Mouse (Mus musculus): ENCODE results near the gene Crybg2. TPM values are rescaled to one million over a fixed set of nuclear protein-coding genes. Genes with fewer than 3 reads are reported as not detected.

The Crybg2 gene
- total RNA-seq, 2 experiments from 2014 or later = 2.7 to 3.0 TPM

DNA sequence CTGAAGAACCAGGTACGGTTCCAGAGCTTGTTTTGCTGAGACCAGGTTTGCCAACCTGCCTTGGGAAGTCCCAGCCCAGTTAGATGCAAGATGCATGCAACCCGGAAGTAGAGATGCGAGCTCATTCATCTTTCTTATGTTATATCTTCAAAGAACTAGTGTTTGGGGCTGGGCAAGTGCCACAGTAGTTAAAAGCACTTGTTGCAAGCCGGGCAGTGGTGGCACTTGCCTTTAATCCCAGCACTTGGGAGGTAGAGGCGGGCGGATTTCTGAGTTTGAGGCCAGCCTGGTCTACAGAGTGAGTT lies 30.6 kb downstream of the Crybg2 start:
- TF ChIP-seq CTCF (conservative IDR thresholded peaks at IDR 0.05) = no peak
- DNase-seq (ENCODE audit: low spot score in 2 of 2) = no peak

DNA sequence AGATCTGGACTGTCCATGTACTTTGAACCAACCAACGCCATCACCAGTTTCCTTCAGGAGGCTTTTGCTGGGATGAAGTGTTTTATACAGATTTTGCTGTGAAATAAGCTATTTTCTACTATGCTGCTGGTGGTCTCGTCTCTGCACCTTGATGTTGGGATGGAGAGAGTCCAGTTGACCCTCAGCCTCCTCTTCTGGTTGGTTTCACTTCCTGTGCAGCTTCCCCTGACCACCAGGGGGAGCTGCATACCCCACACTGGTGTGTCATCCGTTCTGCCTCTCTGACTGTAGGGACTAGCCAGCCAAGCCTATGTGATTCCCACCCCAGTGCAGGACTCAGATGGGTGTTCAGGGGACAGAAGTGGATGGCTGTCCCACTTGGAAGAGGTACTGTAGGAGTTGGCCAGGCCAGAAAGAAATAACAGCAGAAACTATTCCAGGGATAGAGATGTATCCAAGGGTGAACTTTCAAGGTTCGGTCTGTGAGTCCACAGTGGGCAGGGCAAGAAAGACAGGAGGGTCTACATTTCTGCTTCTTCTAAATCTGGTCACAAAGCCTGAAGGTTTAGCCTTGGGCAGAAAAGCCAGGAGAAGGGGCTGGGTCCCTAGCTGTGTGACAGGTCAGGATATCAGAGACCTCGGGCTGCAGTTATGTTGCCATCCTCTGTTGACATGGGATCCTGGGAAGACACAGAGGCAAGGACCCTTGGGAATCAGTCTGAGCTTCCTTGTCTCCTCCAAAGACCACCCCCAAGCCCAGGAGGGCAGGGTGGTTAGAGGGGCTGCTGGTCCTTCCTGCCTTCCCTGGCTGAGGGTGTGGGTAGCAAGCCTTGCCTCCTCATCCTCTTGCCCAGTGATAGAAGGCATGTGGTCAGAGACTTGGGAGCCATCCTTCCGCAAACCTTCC lies 32.0 kb downstream of the Crybg2 start:
- TF ChIP-seq CTCF (conservative IDR thresholded peaks at IDR 0.05) = peak; percentile 85
- no peak overlapping the region for H3K4me3 ChIP-seq
- H3K27ac ChIP-seq = no peak overlapping the region
- DNase-seq (ENCODE audit: low spot score in 2 of 2) = peak in 1 of 2 experiments; percentile 51

More for the DNA sequence above, 30.6 kb downstream of the Crybg2 start:
- Histone ChIP-seq H3K4me3 (no peak overlapping the region), H3K27ac (no peak overlapping the region)

DNA sequence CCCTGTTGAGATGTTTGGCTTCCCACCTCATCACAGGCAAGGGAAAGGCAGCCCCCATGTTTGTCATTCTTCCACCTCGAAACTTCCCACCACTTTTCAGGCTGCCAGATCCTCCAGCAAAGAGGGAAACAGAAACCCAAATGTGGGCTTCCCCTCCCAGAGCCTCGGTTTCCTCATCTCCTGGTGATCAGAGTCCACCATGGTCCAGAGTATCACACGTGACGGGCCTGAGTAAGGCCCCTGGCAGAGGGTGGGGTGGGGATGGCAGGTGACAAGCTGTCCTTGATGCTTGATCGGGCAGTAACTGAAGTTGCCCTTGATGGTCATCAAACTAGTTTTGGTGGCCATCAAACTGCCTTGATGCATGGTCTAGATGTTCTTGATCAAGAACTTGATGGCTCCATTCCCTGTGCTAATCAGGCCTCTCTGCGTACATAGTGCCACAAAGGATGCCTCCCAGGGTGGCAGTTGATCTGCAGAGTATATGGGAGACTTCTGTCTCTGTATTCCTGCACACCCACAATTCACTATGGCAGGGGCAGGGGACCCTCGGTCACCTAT lies 33.5 kb downstream of the Crybg2 start:
- no peak for TF ChIP-seq CTCF (conservative IDR thresholded peaks at IDR 0.05)
- DNase-seq (ENCODE audit: low spot score in 2 of 2) = no peak
- H3K27ac ChIP-seq = no peak overlapping the region
- no peak overlapping the region for H3K4me3 ChIP-seq

DNA sequence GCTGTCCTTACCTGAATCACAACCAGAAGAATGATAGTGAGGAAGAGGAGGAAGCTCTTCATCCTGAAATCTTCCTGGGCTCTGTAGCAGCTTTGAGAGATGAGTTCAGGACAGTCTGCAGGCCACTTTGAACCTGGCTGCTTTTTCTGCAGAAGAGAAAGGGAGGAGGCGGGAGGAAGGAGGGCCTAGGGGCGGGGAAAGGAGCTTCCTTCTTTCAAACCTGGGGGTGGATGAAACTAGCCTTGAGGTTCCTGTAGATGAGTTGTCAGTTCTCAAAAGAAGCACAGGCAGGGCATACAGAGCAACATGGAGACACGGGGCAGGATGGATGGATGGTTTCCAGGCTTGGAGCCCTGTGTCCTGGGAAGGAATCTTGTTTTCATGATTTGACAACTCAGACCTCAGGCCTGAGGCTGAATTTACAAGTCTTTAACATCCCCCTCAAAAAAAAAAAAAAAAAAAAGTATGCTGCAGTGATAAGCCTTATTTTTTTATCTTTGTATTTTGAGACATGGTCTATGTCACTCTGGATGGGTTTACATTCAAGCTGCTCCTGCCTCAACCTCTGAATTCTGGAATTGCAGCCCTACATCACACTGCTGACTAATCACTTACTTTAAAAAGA lies 34.4 kb downstream of the Crybg2 start, which contains the start of gene Cd52:
Cd52 (minus strand) TSS at position 160 of the 625 bp plus-strand sequence.
- Histone ChIP-seq H3K27ac (no peak within 1 kb of the TSS), H3K4me3 (no peak within 1 kb of the TSS)
- no peak for DNase-seq (ENCODE audit: low spot score in 2 of 2)
- no peak for TF ChIP-seq CTCF (conservative IDR thresholded peaks at IDR 0.05)

DNA sequence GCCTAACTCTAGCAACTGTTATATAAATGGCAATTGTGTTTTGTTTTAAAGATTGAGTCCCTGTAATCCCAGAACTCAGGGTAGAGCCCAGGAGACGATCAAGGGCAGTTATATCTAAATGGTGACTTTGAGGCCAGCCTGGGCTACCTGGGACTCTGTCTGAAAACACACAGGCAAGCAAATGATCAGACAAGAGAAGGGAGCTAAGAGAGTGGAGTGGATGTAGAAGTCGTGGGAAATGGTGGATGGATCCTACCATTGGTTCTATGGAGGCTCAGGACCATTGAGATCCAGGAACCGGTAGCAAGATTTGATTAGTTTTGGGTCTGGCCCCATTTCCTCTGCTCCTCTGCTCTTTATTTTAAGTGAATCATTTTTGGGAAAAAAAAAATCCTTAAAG lies 35.5 kb downstream of the Crybg2 start:
- TF ChIP-seq CTCF (conservative IDR thresholded peaks at IDR 0.05) = no peak
- Histone ChIP-seq H3K27ac (no peak overlapping the region), H3K4me3 (no peak overlapping the region)
- no peak for DNase-seq (ENCODE audit: low spot score in 2 of 2)

DNA sequence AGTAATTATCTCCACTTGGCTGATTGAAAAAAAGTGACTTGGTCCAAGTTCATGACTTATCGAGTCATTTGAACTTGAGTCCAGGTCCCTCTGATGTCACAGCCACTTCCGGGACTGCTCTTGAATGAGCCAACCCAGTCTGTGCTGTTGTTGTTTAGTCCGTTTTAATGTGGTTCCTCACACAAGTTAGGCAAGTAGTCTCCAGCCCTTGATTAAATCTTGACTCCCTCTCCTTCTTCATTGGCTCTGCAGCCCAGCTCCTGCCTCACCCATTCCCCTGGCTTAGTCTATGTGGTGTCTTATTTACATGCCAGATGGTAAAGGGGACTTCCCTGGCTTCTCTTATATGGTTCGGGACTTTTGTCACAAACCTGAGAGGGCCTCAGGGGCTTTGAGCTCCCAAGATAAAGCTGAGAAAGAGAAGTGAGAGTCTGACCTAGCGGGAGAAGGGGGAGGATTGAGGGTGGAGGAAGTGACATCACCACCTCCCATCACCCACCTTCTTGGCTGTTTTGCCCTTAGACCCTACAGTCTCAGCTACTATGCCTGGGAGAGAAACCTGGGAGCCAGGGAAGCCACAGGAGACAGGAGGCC lies 36.5 kb downstream of the Crybg2 start:
- DNase-seq (ENCODE audit: low spot score in 2 of 2) = no peak
- Histone ChIP-seq H3K4me3 (no peak overlapping the region), H3K27ac (no peak overlapping the region)
- TF ChIP-seq CTCF (conservative IDR thresholded peaks at IDR 0.05) = no peak

DNA sequence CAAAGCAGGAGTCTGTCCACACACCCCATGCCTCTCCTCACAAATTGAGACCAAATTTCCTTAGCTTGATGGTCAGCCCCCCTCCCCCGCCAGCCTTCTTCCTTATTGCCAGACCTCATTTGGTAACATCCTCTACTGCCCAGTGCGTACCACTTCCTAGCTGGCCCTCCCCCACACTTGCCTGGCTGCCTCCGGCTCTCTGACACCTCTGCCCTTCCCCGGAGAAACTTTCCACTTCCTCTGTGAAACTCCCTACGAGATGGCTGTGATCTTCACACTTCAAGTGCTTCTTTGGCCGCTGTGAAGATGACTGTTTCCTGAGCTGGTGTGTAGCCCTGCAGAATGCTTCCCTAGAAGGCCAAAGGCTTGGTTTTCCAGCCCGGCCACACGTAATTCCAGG lies 38.0 kb downstream of the Crybg2 start:
- TF ChIP-seq CTCF (conservative IDR thresholded peaks at IDR 0.05) = no peak
- Histone ChIP-seq H3K27ac (no peak overlapping the region), H3K4me3 (no peak overlapping the region)
- DNase-seq (ENCODE audit: low spot score in 2 of 2) = no peak

DNA sequence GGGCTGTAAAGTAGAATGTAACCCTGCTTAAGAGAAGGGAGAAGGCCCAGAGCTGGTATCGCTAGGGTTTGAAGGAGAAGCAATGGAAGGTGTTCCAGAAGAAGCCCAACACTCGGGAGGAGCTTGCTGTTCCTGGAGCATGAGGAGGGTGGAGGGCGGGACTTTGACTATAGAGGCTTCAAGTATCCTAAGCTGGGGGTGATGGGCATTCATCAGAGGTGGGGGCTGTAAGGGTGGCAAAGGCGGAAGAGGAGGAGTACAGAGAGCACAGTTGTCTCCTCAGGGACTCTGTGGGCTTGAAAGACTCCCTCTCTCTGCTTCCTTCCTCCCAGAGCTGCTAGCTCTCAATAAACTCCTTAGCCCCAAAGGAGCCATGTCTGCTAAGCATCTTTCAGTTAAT lies 39.6 kb downstream of the Crybg2 start:
- DNase-seq (ENCODE audit: low spot score in 2 of 2) = no peak
- no peak overlapping the region for H3K27ac ChIP-seq
- TF ChIP-seq CTCF (conservative IDR thresholded peaks at IDR 0.05) = no peak
- no peak overlapping the region for H3K4me3 ChIP-seq

DNA sequence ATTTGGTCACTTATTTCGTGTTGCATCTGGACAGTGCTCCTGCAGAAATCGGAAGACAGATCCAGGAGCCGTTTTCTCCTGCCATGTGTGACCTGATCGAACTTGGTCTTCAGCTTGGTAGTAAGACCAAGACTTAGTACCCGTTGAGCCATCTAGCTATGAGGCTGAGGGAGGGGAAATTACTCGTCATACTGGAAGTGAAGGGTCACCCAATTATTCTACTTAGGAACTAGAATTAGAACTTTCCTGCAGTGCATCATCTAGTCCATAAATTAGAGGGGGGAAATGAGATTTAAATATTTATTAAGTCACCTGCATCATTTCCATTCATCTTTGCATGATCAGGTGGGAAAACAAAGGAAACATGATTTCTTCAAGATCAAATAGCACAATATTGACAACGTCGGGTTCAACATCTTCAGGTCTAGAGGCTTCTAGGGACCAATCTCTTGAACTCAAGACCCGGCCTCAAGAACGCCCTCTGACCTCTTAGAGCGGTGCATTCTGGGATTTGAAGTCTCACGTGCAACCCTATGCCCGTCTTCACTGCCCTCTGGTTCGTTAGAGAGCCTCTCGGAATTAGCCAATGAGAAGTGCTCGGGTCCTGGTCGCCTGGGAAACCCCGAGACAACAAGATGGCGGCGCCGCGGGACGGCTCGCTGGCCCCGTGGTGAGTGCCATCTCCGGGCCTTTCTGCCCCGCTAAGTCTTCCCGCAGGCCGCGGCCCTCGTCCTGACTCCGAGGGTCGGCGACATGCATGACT lies 41.5 kb downstream of the Crybg2 start, which contains the start of gene Ubxn11:
Ubxn11 (plus strand) TSS at position 592 of the 763 bp plus-strand sequence.
- Histone ChIP-seq H3K4me3 (peak within 1 kb of the TSS; percentile 82), H3K27ac (peak within 1 kb of the TSS; percentile 84)
- no peak for TF ChIP-seq CTCF (conservative IDR thresholded peaks at IDR 0.05)
- peak; percentile 87 to 94 for DNase-seq (ENCODE audit: low spot score in 2 of 2)

DNA sequence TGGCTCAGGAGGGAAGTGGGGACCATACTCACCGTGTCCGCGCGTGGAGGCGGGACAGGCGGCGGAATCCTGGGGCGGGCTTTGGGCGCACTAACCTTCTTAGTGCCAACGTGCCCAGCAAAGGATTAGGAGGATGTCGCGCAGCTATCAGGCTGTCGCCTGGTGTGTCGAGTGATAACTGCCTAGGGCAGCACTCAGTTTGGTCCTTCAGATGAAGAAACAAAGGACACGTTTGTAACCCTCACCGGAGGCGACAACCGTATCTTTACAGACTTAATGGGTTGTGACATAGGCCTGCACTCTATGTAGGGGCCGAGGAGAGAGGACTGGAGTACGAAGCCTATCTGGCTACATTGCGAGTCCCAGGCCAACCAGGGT lies 42.1 kb downstream of the Crybg2 start:
- Histone ChIP-seq H3K4me3 (peak overlapping the region; percentile 82), H3K27ac (peak overlapping the region; percentile 84)
- TF ChIP-seq CTCF (conservative IDR thresholded peaks at IDR 0.05) = no peak
- DNase-seq (ENCODE audit: low spot score in 2 of 2) = no peak

DNA sequence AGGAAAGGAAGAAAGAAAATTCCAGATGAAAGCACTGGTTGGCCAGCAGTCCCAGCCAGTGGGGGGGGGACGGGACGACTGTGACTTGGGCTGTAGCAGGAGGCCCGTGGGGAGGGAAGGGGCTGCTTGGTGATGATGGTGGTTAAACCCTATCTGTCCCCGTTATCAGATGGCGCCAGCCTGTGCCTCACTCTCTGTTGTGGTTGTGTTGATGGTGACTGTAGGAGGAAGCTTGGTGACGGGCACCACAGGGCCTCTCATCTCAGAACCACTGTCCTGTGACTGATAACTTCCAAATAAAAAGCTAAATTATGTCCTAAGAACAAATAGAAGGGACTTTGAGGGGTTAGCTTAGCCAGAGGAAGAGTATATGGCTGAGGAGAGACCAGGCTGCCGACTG lies 45.5 kb downstream of the Crybg2 start:
- Histone ChIP-seq H3K27ac (no peak overlapping the region), H3K4me3 (no peak overlapping the region)
- no peak for DNase-seq (ENCODE audit: low spot score in 2 of 2)
- TF ChIP-seq CTCF (conservative IDR thresholded peaks at IDR 0.05) = no peak

DNA sequence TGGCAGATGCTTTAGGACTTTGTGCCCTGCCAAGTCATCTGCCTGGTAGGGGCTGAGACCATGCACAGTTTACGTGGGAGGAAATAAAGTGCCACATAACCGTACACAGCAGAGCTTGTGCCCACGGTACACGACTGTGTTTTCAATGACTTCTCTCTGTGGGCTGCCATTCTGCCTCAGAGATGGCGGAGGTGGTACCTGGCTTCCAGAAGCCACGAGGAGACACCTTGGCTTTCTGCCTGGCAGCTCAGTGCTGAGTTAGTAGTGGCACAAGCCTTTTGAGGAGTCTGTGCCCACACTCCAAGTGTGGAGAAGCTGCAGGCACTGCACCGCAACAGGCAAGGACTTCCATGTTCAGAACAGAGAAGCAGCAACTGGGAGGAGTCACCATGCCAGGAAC lies 47.1 kb downstream of the Crybg2 start:
- H3K27ac ChIP-seq = peak overlapping the region; percentile 87
- peak in 1 of 2 experiments; percentile 61 for DNase-seq (ENCODE audit: low spot score in 2 of 2)
- no peak for TF ChIP-seq CTCF (conservative IDR thresholded peaks at IDR 0.05)
- H3K4me3 ChIP-seq = no peak overlapping the region
